Mouse (Mus musculus) E14TG2a.4 (cell line): ENCODE measurements around the gene Zbed4.
A peak's percentile ranks its signal among the peaks of the same experiment; 100 is the strongest.
"Not testable (repeated sequence)": the region's sequence is repeated elsewhere in the genome, so short reads cannot be mapped to it uniquely, and the experiment has no call there.

ENCODE experiments used
- H3K27me3 ChIP-seq: 2 replicates; pipeline ENCODE4 v1.6.1; 2014; ENCODE audit warnings: low read length, control low read depth; ENCODE audit not compliant: insufficient read depth
- H3K36me3 ChIP-seq: 2 replicates; pipeline ENCODE4 v1.6.1; 2014; ENCODE audit warnings: low read length, control low read depth; ENCODE audit not compliant: insufficient read depth
- H3K4me1 ChIP-seq: replicated peaks from 2 replicates; pipeline ENCODE4 v1.6.1; 2014; ENCODE audit warnings: low read depth, low read length, control low read depth
- H3K4me3 ChIP-seq: replicated peaks from 2 replicates; pipeline ENCODE4 v1.5.1; 2014; ENCODE audit warnings: mild to moderate bottlenecking, low read length
- H3K9me3 ChIP-seq: 2 replicates; pipeline ENCODE4 v1.6.1; 2014; ENCODE audit warnings: low read length, control low read depth
- CTCF ChIP-seq: conservative IDR thresholded peaks from 2 replicates; pipeline ENCODE4 v1.5.1; 2014; ENCODE audit warnings: low read length
- NANOG ChIP-seq: IDR thresholded peaks from 2 replicates; pipeline ENCODE4 v1.6.1; 2014; ENCODE audit warnings: borderline replicate concordance, low read length, mixed read lengths
- POU5F1 ChIP-seq: IDR thresholded peaks from 2 replicates; pipeline ENCODE4 v1.6.1; 2014; ENCODE audit warnings: low read length, borderline replicate concordance

Zbed4 gene

DNA sequence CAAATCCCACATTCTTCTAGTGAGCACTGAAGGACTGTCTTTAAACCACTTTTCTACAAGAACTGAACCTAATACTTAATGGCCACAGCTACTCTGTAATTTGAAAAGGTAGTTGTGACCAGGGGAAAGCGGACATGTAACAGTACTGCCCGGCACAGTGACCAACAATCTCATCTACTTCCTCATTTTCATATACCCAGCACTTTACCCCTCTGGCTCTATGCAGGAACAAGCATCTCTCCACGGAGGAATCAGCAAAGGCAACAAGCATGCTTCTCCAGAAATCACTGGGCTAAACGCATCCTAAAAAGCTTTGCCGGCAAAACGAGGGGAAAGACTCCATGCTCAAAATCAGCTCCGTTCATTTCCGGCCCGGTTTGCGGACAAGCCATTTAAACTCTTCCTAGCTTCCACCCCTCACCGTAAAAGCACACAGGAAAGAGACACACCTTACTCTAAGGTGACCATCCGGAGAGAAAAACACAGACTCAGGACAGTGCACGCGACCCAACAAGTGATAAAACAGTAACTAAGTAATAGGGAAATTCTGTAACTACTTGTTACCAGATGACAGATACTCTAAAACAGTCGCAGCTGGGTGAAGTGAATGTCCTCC, 18.9 kb upstream of the Zbed4 start:
- Histone ChIP-seq H3K4me1 (peaks cover 70% of the 10 kb centered on the region), H3K27me3 (0 out of 2 replicates have a peak, but pooled peaks cover 4% of the 10 kb centered on the region), H3K36me3 (peaks cover 45% of the 10 kb centered on the region), H3K9me3 (no peaks in the 10 kb centered on the region), H3K4me3 (peak overlapping the region; percentile 87)
- no peak for TF ChIP-seq POU5F1
- TF ChIP-seq NANOG: no peak
- TF ChIP-seq CTCF: no peak

DNA sequence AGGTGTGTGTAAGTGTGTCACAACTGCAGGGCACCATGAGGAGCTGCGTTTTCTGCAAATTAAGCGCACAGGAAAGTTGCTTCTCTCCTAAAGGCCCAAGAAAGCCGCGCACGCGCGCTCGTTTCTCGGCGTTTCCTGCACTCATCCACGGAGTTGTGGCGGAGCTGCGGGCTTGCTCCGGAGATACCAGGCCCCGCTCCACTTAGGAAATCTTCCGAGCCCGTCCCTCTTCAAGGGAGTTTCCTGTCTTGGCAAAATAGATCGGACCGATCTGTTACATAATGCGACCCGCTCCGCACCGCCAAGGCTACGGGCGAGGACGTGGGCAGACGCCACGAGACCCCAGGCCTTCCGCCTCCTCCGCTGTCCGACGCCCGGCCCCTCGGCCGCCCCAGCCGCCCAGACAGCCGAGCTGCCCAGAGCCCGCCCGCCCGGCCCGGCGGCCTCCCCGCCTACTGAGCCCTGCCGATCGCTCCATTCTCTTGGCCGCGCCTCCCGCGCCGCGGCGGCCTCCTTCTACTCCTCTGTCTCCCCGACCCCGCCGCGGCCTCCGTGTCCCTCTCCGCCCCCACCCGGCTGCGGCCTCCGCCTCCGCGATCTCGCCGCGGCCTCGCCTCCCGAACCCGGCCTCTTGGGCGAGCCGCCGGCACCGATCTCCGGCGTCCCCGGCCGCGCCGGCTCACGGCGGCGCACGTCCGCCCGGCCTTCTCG, 18.3 kb upstream of the Zbed4 start:
- H3K4me1 ChIP-seq: peaks cover 70% of the 10 kb centered on the region
- no peak for TF ChIP-seq POU5F1
- H3K4me3 ChIP-seq: peak overlapping the region; percentile 87
- no peaks in the 10 kb centered on the region for H3K9me3 ChIP-seq
- peaks cover 41% of the 10 kb centered on the region for H3K36me3 ChIP-seq
- 0 out of 2 replicates have a peak, but pooled peaks cover 4% of the 10 kb centered on the region for H3K27me3 ChIP-seq

DNA sequence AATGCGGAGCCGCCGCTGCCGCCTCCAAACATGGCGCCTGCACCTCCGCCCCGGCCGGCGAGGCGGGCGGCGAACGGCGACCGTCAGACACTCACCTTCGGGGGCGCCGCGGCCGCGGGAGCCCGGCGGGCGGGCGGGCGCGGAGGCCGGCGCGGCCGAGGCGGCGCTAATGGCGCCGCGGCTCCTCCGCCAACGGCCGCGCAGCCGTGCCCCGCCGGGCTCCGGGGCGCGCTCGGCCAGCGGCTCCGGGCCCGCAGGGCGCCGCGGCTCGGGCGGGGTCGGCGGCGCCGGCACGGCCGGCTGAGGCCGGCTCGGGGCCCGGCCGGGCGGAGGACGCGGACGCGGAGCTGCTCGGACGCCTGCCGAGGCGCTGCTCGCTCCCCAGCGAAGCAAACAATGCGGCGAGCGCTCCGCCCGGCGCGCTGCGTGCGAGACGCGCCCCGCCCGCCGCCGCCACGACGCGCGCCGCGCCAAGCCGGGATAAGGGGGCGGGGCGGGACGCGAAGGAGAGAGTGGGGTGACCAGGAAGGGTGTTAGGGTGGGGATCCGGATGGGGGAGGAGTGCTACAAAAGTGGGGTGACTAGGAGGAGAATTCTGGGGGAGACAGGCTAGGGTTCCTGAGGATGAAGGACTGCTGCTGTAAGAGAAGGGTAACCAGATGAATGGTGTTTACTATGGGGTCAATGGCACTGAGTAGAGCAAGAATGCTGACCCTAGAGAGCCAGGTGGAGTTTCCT, 17.5 kb upstream of the Zbed4 start, which contains the start of gene Brd1:
TSS of gene Brd1 (minus strand) at position 400 of the 738 bp plus-strand sequence.
- Histone ChIP-seq H3K36me3 (peaks cover 33% of the 10 kb centered on the region), H3K4me1 (peaks cover 65% of the 10 kb centered on the region), H3K9me3 (no peaks in the 10 kb centered on the region), H3K27me3 (0 out of 2 replicates have a peak, but pooled peaks cover 4% of the 10 kb centered on the region), H3K4me3 (peak within 1 kb of the TSS; percentile 87)
- TF ChIP-seq NANOG (no peak), CTCF (no peak), POU5F1 (no peak)

DNA sequence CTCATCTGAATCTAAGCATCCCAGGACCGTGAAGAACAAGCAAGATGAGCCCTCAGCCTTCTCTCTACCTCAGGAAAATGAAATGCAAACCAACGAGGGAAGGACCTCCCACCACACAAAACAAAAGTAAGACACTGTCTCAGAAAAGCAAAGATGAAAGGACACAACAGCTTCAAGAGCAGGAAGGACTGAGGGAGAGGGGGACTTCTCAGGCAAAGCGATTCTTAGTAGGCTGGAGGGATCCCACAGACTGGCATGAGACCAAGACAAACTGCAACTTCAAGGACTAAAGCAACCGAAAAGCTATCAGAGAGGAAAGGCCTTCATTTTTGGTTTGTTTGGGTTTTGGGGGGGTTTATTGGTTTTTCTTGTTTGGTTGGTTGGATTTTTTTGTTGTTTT, 15.3 kb upstream of the Zbed4 start:
- Histone ChIP-seq H3K36me3 (peaks cover 13% of the 10 kb centered on the region), H3K4me3 (no peak overlapping the region), H3K9me3 (no peaks in the 10 kb centered on the region), H3K27me3 (peaks cover 5% of the 10 kb centered on the region; the same call in 1 of the 2 replicates), H3K4me1 (peaks cover 47% of the 10 kb centered on the region)
- no peak for TF ChIP-seq NANOG
- TF ChIP-seq CTCF: no peak
- no peak for TF ChIP-seq POU5F1

- peaks cover 2% of the 10 kb centered on the region; the same call in 1 of the 2 replicates for H3K27me3 ChIP-seq
- H3K4me1 ChIP-seq: peaks cover 29% of the 10 kb centered on the region
- no peaks in the 10 kb centered on the region for H3K9me3 ChIP-seq
- no peaks in the 10 kb centered on the region for H3K36me3 ChIP-seq
- H3K4me3 ChIP-seq: no peak overlapping the region
- TF ChIP-seq NANOG (no peak), CTCF (no peak), POU5F1 (no peak)
These were observed 13.0 kb upstream of the Zbed4 start for GRCm38 (mm10) chr15:88738466-88738865.

GRCm38 (mm10) chr15:88741366-88741765, 10.1 kb upstream of the Zbed4 start:
- H3K4me1 ChIP-seq: peaks cover 24% of the 10 kb centered on the region

GRCm38 (mm10) chr15:88743371-88743770, 8.1 kb upstream of the Zbed4 start:
- H3K4me3 ChIP-seq, H3K9me3 ChIP-seq, H3K36me3 ChIP-seq, H3K27me3 ChIP-seq: not testable (repeated sequence)
- H3K4me1 ChIP-seq: peaks cover 23% of the 10 kb centered on the region

More at GRCm38 (mm10) chr15:88741366-88741765, 10.1 kb upstream of the Zbed4 start:
- Histone ChIP-seq H3K27me3 (peaks cover 2% of the 10 kb centered on the region; the same call in 1 of the 2 replicates), H3K4me3 (no peak overlapping the region), H3K36me3 (no peaks in the 10 kb centered on the region), H3K9me3 (no peaks in the 10 kb centered on the region)
- no peak for TF ChIP-seq NANOG
- TF ChIP-seq CTCF: no peak
- no peak for TF ChIP-seq POU5F1

DNA sequence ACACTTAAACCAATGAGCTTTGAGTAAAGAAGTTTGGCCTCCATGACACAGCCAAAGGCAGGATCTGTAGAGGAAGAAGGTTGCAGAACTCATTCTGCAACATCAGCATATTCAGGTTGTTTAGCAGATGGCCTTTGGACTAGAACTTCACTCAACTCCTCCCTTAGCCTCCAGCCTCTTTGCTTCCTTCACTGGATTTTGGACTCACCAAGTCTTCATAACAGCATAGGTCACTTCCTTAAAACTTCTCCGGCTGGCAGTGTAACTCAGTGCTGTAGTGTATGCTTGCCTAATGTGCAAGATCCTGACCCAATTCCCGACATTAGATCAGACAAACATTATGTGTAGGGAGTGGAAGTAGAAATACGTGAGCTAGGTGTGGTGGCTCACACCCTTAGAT, 6.1 kb upstream of the Zbed4 start:
- TF ChIP-seq NANOG: no peak
- no peak for TF ChIP-seq CTCF
- no peak for TF ChIP-seq POU5F1
- no peak overlapping the region for H3K4me3 ChIP-seq
- H3K36me3 ChIP-seq: no peaks in the 10 kb centered on the region
- H3K27me3 ChIP-seq: peaks cover 6% of the 10 kb centered on the region; the same call in 1 of the 2 replicates
- H3K4me1 ChIP-seq: peaks cover 30% of the 10 kb centered on the region
- H3K9me3 ChIP-seq: no peaks in the 10 kb centered on the region
